Mouse (Mus musculus): ENCODE data around the gene Ggt6.

DNA sequence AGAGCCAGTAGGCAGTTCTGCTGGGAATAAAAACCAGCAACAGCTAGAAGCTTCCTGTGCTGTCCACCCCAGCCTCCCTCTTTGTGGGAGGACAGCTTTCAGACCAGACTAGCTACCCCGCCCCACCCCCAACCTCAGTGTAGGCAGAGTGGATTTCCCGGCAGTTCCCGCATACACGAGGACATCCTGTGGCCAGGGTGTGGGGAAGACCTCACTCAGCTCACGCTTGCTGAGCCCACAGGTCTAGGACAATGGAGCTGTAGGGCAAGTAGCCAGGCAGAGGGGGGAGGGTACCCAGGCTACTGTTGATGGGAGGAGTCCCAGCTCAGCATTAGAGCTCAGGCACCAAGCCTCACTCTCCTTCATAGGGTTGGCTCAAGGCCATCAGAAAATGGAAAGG, 33.9 kb downstream of the Ggt6 start:
- TF ChIP-seq CTCF (IDR thresholded peaks at IDR 0.05; ENCODE audit: insufficient read depth, low read length) (no peak), POLR2A (IDR thresholded peaks at IDR 0.05; ENCODE audit: borderline replicate concordance, extremely low read depth, low read depth, low read length) (0 out of 2 replicates have a peak, but pooled peaks have one; percentile 9)
